Mouse (Mus musculus): ENCODE measurements around the gene Krt35.

Krt35 gene

GRCm38 (mm10) chr11:100066236-100067010, 29.6 kb downstream of the Krt35 start:
- DNase-seq (ENCODE audit: low read depth in 2 of 2, low spot score in 2 of 2), result no peak

DNA sequence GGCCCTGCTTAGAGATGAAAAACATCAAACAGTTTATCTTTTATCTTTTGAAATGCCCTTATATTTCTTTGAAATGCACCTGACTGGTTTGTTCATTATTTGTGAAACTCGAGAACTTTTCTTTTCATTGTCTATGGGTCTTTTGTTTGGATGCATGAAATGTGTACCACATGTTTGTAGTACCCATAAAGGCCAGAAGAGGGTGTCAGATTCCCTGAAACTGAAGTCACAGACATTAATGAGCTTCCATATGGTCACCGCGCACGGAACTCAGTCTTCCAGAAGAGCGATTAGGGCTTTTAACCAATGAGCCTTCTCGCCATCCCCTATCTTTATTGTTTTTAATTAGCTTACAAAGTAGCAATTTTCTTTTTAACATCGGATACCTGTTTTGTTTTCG, 37.2 kb downstream of the Krt35 start:
- DNase-seq (ENCODE audit: low read depth in 2 of 2, low spot score in 2 of 2), result no peak

DNA sequence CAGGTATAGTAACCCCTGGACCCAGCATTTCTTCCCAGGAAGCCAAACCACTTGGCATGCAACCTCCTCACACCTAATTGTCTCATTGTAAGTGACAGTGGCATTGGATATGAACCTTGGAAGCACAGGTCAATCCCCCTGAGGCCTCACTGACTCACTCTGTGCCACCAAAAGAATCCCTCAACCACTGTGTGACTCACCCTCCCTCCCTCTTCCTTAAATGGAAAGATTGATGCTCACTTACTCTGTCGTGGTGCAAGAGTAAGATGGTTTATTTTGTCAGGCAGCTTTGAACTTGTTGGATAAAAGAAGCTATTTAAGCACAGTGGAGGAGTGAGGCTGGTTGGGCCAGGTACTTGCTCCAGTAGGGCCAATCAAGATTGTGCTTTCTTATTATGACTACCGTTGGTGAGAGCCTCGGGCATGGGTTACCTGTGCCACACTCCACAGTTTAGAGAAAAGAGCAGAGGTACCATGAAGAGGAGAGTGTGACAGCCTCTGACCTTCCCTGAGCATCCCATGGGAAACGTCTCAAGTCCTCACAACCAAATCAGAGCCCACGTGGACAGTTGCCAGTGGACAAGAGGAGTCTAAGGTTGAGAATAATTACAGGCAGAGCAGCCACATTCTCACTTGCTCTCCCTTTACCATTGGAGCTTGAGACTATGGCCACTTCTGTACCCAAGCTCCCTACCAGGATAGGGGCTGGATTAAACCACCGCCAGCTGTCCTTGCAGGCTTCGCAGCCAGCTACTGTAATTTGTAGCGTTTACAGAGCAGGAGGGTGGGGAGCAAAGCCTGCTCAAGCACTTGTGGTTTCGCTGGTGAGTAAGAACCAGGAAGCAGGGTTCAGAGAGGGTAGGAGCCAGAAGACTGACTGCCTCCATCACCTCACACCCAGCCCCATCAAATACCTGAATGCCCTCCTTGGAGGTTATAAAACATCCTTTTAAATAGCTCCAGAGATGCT, 40.1 kb downstream of the Krt35 start:
- no peak for DNase-seq (ENCODE audit: low read depth in 2 of 2, low spot score in 2 of 2)

DNA sequence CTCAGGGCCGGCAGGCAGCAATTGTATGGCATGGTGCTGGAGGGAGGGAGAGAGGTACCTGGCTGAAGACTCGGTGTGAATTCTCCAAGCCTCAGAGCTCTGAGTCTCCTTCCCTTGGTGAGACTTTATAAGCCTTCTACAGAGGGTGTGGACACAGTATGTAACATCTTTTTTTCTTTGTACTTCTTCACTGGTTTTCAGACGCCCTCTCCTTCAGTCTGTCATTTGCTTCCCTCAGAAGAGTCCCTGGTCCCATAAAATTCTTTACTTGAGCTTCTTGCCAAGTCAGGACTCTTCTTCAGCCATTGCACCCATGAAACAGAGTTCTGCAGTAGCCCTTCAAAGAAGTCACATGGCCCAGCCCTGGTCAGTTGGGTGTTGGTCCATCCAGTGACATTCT, 45.6 kb downstream of the Krt35 start, which contains the start of gene Krt31:
Krt31 (minus strand) TSS at position 101 of the 400 bp plus-strand sequence.
- DNase-seq (ENCODE audit: low read depth in 2 of 2, low spot score in 2 of 2), result no peak

DNA sequence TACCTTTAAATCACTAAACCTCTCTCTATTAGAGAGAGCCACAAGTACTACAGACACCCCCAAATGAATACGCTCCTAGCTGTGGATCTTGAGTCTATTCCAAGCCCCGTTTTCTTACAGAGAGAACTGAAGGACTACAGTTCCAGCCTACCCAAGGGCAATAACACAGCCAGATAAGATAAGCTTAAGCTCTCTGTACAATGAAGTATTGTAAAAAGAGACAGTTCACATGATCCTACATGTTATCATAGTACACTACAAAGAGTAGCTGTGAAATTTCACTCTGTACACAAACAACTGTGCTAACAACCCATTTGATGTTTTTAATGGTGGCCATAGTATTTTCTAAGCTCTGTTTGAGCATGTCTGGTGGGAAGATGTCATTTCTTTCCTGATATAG, 48.8 kb downstream of the Krt35 start:
- no peak for DNase-seq (ENCODE audit: low read depth in 2 of 2, low spot score in 2 of 2)

GRCm38 (mm10) chr11:100046303-100046866, 49.7 kb downstream of the Krt35 start:
- no peak for DNase-seq (ENCODE audit: low read depth in 2 of 2, low spot score in 2 of 2)

Data from CD8-positive naive resting alpha-beta T cell, adult 2 months (primary cell).